Mouse (Mus musculus) megakaryocyte, embryonic 14.5 days (primary cell): ENCODE measurements around the gene Spcs2.

Experiments used
- FLI1 ChIP-seq: IDR thresholded peaks from 2 replicates; pipeline ENCODE4 v1.6.1; 2012; ENCODE audit warnings: low read length, inconsistent platforms, mixed read lengths
- GATA1 ChIP-seq: IDR thresholded peaks from 3 replicates; pipeline ENCODE4 v1.6.1; 2012; ENCODE audit warnings: mixed read lengths, low read length, inconsistent platforms, borderline replicate concordance

- no peak for TF ChIP-seq GATA1
- TF ChIP-seq FLI1 = no peak
These were observed 4.3 kb downstream of the Spcs2 start, which contains the start of gene Xrra1 for GRCm38 (mm10) chr7:99858813-99859585.
